Mouse (Mus musculus) kidney, postnatal 0 days (tissue): ENCODE measurements around the gene Rhobtb1. TPM values are rescaled to one million over a fixed set of nuclear protein-coding genes. Genes with fewer than 3 reads are reported as not detected.

Source experiments
- ATAC-seq: fragments of 200-750 bp; cut with Nextera tagmentation; replicated peaks from 2 replicates; pipeline ENCODE4 v1.8.0; 2017; ENCODE audit warnings: low read depth, moderate number of reproducible peaks, moderate TSS enrichment, moderate library complexity; ENCODE audit not compliant: low FRiP score
- DNase-seq: peaks from one replicate; pipeline ENCODE4 v3.0.0-alpha.2; 2016; ENCODE audit warnings: low spot score
- H3K27ac ChIP-seq: fragments of 300-500 bp; sonication (generic); 2 replicates; pipeline ENCODE4 v1.5.1; 2014; ENCODE audit warnings: mild to moderate bottlenecking
- H3K27me3 ChIP-seq: fragments of 300-500 bp; sonication (generic); 2 replicates; pipeline ENCODE4 v1.6.1; 2014; ENCODE audit warnings: low read length, mixed read lengths; ENCODE audit not compliant: insufficient read depth
- H3K36me3 ChIP-seq: fragments of 300-500 bp; sonication (generic); 2 replicates; pipeline ENCODE4 v1.6.1; 2014; ENCODE audit warnings: low read length, mixed read lengths; ENCODE audit not compliant: insufficient read depth
- H3K4me1 ChIP-seq: fragments of 300-500 bp; sonication (generic); replicated peaks from 2 replicates; pipeline ENCODE4 v1.6.1; 2014; ENCODE audit warnings: antibody characterized with exemption, low read length, mixed read lengths; ENCODE audit not compliant: insufficient read depth
- H3K4me2 ChIP-seq: fragments of 300-500 bp; sonication (generic); 2 replicates; pipeline ENCODE4 v1.6.1; 2014; ENCODE audit warnings: mild to moderate bottlenecking, low read length, moderate library complexity, mixed read lengths
- H3K4me3 ChIP-seq: fragments of 300-500 bp; sonication (generic); replicated peaks from 2 replicates; pipeline ENCODE4 v1.5.1; 2014; ENCODE audit warnings: low read depth, low read length
- H3K9ac ChIP-seq: fragments of 300-500 bp; sonication (generic); 2 replicates; pipeline ENCODE4 v1.6.1; 2014; ENCODE audit warnings: low read depth, low read length
- H3K9me3 ChIP-seq: fragments of 300-500 bp; sonication (generic); replicated peaks from 2 replicates; pipeline ENCODE4 v1.6.1; 2016; ENCODE audit warnings: low read length, inconsistent platforms, mixed read lengths
- CTCF ChIP-seq: IDR thresholded peaks from 2 replicates; pipeline ENCODE4 v1.5.1; 2016; ENCODE audit warnings: antibody characterized with exemption, low read depth, mild to moderate bottlenecking, moderate library complexity
- WGBS: fragments of 180-500 bp; shearing (Covaris S2); extraction: QIAGEN DNeasy Blood & Tissue Kit; methylation state at CpG from one replicate; pipeline ENCODE4 v1.1.7; 2014; 5-methylcytosine and 5-hydroxymethylcytosine counted together
- polyA plus RNA-seq: library from polyadenylated mRNA; unstranded; fragments of >200 nt; fragmentation: Nextera tagmentation; extraction: Ambion mirVana; gene quantifications from 2 replicates; pipeline ENCODE4 v1.2.1, GENCODE M21; 2015

Gene Rhobtb1
- polyA plus RNA-seq, 1 experiment from 2014 or later: 24.6 TPM

DNA sequence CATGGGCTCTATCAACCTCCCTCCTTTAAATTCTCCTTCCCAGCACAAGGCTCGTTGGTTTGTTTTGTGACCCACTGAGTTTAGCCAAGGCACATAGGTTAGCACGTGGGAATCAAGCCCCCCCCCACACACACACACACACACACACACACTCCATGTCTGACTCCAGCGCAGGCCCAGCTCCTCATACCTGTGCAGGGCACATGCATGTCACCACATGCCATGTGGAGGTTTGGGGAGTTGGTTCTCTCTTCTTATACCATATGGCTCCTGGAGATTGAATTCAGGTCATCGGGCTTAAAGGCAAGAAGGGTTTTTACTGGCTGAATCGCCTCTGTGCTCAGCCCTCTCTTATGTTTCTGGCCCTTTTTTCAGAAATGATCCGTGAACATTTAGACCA is 100.0 kb downstream of the Rhobtb1 start:
- TF ChIP-seq CTCF: no peak
- Histone ChIP-seq H3K4me2 (no peak overlapping the region), H3K9ac (no peak overlapping the region), H3K9me3 (no peaks in the 10 kb centered on the region), H3K36me3 (0 out of 2 replicates have a peak, but pooled peaks cover 3% of the 10 kb centered on the region), H3K4me1 (peaks cover 20% of the 10 kb centered on the region), H3K4me3 (no peak overlapping the region), H3K27me3 (no peaks in the 10 kb centered on the region), H3K27ac (no peak overlapping the region)
- DNase-seq (no peak), ATAC-seq (no peak)
- 75% methylated on average over 6 of the region's 6 CpGs for WGBS

DNA sequence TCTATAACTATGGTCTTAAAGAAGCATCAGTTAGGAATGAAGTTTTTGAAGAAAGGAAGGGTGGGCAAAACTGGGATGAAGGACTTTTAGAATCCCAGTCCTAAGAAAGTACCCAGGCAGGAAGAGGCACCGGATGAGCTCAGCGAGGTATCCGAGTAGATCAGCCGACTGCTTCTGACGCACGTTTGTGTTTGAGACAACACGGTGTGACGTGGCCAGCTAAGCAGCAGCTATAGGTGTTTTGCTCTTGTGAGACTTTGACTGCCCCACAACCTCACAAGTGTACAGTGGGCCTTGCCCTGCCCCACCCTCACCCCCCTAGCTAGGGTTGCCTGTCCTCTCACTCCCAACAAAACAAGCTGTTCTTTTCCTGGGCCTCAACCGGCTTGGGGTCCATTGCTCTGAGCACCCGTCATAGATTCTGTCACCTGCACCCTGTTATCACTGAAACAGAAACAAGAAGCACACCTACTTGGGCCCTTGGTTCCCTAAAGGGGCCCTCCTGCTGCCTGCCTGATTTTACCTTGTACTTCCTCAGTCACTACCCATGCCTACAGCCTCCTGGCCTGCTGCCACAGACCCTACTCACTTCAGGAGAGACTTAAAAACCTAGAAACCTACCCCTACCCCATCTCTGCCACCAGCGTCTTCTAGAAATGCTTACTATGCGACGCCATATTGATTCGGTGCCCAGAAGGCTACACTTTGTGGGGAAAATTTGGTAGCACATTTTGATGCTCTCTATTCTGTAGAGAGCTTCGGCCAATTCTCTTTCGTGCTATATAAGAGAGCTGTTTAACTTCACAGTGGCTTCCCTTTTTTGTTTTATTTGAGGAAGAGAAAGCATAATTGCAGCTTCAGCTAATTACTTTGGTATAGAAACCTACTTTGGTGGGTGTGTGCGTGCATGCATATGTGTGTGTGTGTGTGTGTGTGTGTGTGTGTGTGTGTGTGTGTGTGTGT is 101.2 kb downstream of the Rhobtb1 start:
- no peak for TF ChIP-seq CTCF
- H3K9me3 ChIP-seq: no peaks in the 10 kb centered on the region
- WGBS: 85% methylated on average over 17 of the region's 17 CpGs
- no peak overlapping the region for H3K9ac ChIP-seq
- peak overlapping the region; percentile 92 for H3K27ac ChIP-seq
- 0 out of 2 replicates have a peak, but pooled peaks cover 6% of the 10 kb centered on the region for H3K36me3 ChIP-seq
- H3K4me1 ChIP-seq: peaks cover 20% of the 10 kb centered on the region
- no peak overlapping the region for H3K4me3 ChIP-seq
- ATAC-seq (no peak), DNase-seq (no peak)
- no peak overlapping the region for H3K4me2 ChIP-seq
- H3K27me3 ChIP-seq: no peaks in the 10 kb centered on the region

DNA sequence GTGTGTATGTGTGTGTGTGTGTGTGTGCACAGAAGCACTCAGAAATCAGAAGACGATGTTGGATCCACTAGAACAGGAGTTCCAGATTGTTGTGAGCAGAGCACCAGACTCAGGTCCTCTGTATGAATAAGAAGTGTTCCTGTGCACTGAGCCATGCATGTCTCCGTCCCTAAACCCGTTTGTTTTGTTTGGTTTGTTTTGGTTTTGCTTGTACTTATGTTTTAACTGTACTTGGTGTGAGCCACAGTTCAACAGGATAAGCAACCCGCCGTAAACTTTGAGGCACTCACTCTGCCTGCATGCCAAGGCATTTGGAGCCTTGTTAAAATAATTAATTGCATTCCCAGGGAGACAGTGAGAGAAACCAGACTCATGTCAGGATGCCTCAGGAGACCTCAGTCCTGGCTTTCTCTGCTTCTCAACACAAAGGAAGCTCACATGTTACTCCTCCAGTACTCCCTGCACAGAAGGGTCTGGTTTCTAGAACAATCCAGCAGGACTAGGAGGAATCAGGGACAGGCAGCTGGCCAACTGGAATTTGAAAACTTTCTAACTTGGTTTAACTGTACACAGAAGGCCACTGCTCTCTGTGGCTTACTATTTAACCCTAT is 101.9 kb downstream of the Rhobtb1 start:
- Histone ChIP-seq H3K9ac (no peak overlapping the region), H3K27ac (peak overlapping the region; percentile 92), H3K4me2 (no peak overlapping the region), H3K9me3 (no peaks in the 10 kb centered on the region), H3K4me3 (no peak overlapping the region), H3K36me3 (0 out of 2 replicates have a peak, but pooled peaks cover 6% of the 10 kb centered on the region), H3K4me1 (peaks cover 20% of the 10 kb centered on the region), H3K27me3 (no peaks in the 10 kb centered on the region)
- ATAC-seq (peak; percentile 61), DNase-seq (peak; percentile 93)
- TF ChIP-seq CTCF: no peak
- WGBS: 6% methylated on average over 5 of the region's 5 CpGs

DNA sequence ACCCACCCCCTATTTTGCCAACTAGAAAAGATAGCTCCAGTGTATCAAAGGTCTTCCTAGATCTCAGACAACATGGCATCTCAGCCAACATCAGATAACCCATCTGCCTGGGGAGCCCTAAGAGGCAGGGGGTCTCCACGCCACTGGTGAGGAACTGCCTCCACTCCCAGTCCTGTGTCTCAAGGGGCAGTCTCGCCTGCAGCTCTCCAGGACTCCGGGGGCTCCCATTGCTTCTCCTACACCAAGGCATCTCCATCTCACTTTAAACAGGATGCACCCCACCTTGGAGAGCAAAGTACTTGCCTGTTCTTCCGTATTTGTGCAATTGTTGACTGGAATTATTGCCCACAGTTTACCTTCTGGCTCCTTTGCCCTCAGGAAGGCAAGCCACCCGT is 102.4 kb downstream of the Rhobtb1 start:
- H3K27me3 ChIP-seq: no peaks in the 10 kb centered on the region
- DNase-seq (no peak), ATAC-seq (no peak)
- H3K36me3 ChIP-seq: 0 out of 2 replicates have a peak, but pooled peaks cover 6% of the 10 kb centered on the region
- H3K27ac ChIP-seq: peak overlapping the region; percentile 92
- TF ChIP-seq CTCF: no peak
- H3K9me3 ChIP-seq: no peaks in the 10 kb centered on the region
- no peak overlapping the region for H3K4me2 ChIP-seq
- no peak overlapping the region for H3K9ac ChIP-seq
- no peak overlapping the region for H3K4me3 ChIP-seq
- 41% methylated on average over 5 of the region's 5 CpGs for WGBS
- peaks cover 20% of the 10 kb centered on the region for H3K4me1 ChIP-seq

DNA sequence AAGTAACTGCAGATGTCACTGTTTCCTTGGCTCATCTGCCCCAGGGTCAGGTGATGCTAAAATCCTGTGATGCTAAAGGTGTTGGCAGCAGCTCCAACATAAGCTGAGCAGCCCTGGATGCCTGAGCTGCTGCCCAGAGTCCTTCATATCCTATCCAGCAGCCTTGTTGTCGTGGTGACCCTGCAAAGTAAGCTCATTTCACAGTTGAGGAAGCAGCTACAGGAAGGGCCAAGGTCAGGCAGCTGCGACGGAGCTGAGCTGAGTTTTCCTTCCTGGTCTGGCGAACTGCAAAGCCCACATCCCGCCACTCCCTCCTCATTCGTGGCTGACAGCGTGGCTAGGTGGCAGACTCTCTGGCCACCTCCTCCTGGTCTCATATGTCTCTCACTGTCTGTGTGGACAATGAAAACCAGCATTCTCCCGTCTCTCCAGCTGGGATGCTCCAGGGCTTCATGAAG is 103.2 kb downstream of the Rhobtb1 start:
- 0 out of 2 replicates have a peak, but pooled peaks cover 6% of the 10 kb centered on the region for H3K36me3 ChIP-seq
- no peak; the same call in 1 of the 2 replicates for TF ChIP-seq CTCF
- H3K9ac ChIP-seq: no peak overlapping the region
- no peaks in the 10 kb centered on the region for H3K27me3 ChIP-seq
- H3K27ac ChIP-seq: peak overlapping the region; percentile 92
- 7% methylated on average over 8 of the region's 8 CpGs for WGBS
- ATAC-seq (peak; percentile 88), DNase-seq (peak; percentile 96)
- peaks cover 27% of the 10 kb centered on the region for H3K4me1 ChIP-seq
- H3K4me3 ChIP-seq: no peak overlapping the region
- H3K9me3 ChIP-seq: no peaks in the 10 kb centered on the region
- no peak overlapping the region for H3K4me2 ChIP-seq

DNA sequence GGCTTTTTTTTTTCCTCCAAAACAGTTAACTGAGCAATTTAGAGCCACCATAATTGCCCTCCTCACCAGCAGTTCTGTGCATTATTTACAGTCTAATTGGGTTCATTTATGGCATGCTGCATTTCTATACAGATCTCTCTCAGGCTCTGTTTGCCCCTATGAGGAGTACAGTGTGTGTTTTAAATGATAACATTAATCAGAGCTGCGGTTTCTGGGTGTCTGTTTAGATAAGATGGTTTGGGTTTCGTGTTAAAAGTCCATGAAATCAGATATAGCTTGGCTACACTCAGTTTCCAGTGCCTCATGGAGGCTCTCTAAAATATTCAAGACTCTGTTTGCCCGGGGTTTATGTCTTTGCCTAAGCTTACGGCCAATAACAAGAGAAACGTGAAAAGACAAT is 104.4 kb downstream of the Rhobtb1 start:
- H3K27ac ChIP-seq: 0 out of 2 replicates have a peak overlapping the region, but pooled peaks have one; percentile 11
- 41% methylated on average over 5 of the region's 5 CpGs for WGBS

More for the DNA sequence above, 104.4 kb downstream of the Rhobtb1 start:
- no peak for TF ChIP-seq CTCF
- H3K4me2 ChIP-seq: no peak overlapping the region
- no peaks in the 10 kb centered on the region for H3K9me3 ChIP-seq
- H3K9ac ChIP-seq: no peak overlapping the region
- H3K4me1 ChIP-seq: peaks cover 29% of the 10 kb centered on the region
- H3K4me3 ChIP-seq: no peak overlapping the region
- no peaks in the 10 kb centered on the region for H3K27me3 ChIP-seq
- ATAC-seq (no peak), DNase-seq (no peak)
- H3K36me3 ChIP-seq: 0 out of 2 replicates have a peak, but pooled peaks cover 3% of the 10 kb centered on the region
